Mouse (Mus musculus) midbrain, embryonic 11.5 days (tissue): Measurements from ENCODE around the gene Chrna10. TPM values are rescaled to one million over a fixed set of nuclear protein-coding genes. Genes with fewer than 3 reads are reported as not detected.
A peak's percentile ranks its signal among the peaks of the same experiment; 100 is the strongest.

Experiments
- ATAC-seq: fragments of 200-750 bp; cut with Nextera tagmentation; 2 replicates; pipeline ENCODE4 v1.8.0; 2017; ENCODE audit warnings: moderate TSS enrichment, moderate library complexity; ENCODE audit not compliant: low FRiP score
- DNase-seq: peaks from one replicate; pipeline ENCODE4 v3.0.0; 2015; ENCODE audit warnings: low spot score; ENCODE audit errors: missing footprints
- H3K27ac ChIP-seq: fragments of 300-500 bp; sonication (generic); 2 replicates; pipeline ENCODE4 v1.5.1; 2014; ENCODE audit warnings: low read depth, low read length
- H3K27me3 ChIP-seq: fragments of 300-500 bp; sonication (generic); 2 replicates; pipeline ENCODE4 v1.6.1; 2014; ENCODE audit warnings: mild to moderate bottlenecking, low read length, moderate library complexity, mixed read lengths; ENCODE audit not compliant: control insufficient read depth, insufficient read depth
- H3K36me3 ChIP-seq: fragments of 300-500 bp; sonication (generic); 2 replicates; pipeline ENCODE4 v1.6.1; 2014; ENCODE audit warnings: mild to moderate bottlenecking, low read length, moderate library complexity, mixed read lengths; ENCODE audit not compliant: control insufficient read depth, insufficient read depth
- H3K4me1 ChIP-seq: fragments of 300-500 bp; sonication (generic); 2 replicates; pipeline ENCODE4 v1.6.1; 2014; ENCODE audit warnings: low read length; ENCODE audit not compliant: control insufficient read depth, insufficient read depth
- H3K4me2 ChIP-seq: fragments of 300-500 bp; sonication (generic); 2 replicates; pipeline ENCODE4 v1.6.1; 2014; ENCODE audit warnings: mild to moderate bottlenecking, moderate library complexity
- H3K4me3 ChIP-seq: fragments of 300-500 bp; sonication (generic); 2 replicates; pipeline ENCODE4 v1.5.1; 2014; ENCODE audit warnings: low read depth, low read length
- H3K9ac ChIP-seq: fragments of 300-500 bp; sonication (generic); 2 replicates; pipeline ENCODE4 v1.6.1; 2014; ENCODE audit warnings: low read length
- H3K9me3 ChIP-seq: fragments of 300-500 bp; sonication (generic); 2 replicates; pipeline ENCODE4 v1.6.1; 2016; ENCODE audit warnings: low read length; ENCODE audit not compliant: control insufficient read depth
- WGBS: fragments of 180-500 bp; shearing (Covaris S2); extraction: QIAGEN DNeasy Blood & Tissue Kit; methylation state at CpG from one replicate; pipeline ENCODE4 v1.1.7; 2014; 5-methylcytosine and 5-hydroxymethylcytosine counted together
- polyA plus RNA-seq: library from polyadenylated mRNA; unstranded; fragments of >200 nt; fragmentation: Nextera tagmentation; extraction: Ambion mirVana; gene quantifications from 2 replicates; pipeline ENCODE4 v1.2.1, GENCODE M21; 2014

The Chrna10 gene
- polyA plus RNA-seq, 1 experiment from 2014 or later = not detected

DNA sequence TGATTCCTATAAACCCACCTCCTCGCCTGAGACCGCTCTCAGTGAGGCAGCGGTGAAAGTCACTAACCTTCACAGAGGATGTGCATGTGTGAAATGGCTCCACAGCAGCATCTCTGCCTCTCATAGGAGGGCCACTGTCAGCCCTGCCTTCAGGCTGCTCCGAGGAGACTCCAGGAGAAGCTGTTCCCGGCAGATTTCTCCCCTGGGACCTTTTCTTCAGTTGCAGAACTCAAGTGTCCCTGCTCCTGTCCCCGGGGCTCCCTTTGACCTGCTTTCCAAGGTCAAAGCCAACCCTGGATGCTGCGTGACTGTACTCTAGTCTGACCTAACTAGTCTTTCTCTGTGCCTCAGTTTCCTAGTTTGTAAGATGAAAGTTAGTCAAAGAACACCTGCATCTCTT, 7.5 kb downstream of the Chrna10 start, which contains the start of gene Art5:
Art5 (minus strand) TSS at position 319 of the 400 bp plus-strand sequence.
- no peak within 1 kb of the TSS for H3K9ac ChIP-seq
- peaks cover 5% of the 10 kb centered on the region for H3K4me1 ChIP-seq
- 84% methylated on average over 7 of the region's 7 CpGs for WGBS
- no peaks in the 10 kb centered on the region; the same call in 1 of the 2 replicates for H3K27me3 ChIP-seq
- DNase-seq (peak; percentile 66), ATAC-seq (no peak)
- no peaks in the 10 kb centered on the region for H3K36me3 ChIP-seq
- H3K27ac ChIP-seq = no peak within 1 kb of the TSS
- H3K4me3 ChIP-seq = no peak within 1 kb of the TSS
- no peak within 1 kb of the TSS for H3K4me2 ChIP-seq
- H3K9me3 ChIP-seq = no peaks in the 10 kb centered on the region

DNA sequence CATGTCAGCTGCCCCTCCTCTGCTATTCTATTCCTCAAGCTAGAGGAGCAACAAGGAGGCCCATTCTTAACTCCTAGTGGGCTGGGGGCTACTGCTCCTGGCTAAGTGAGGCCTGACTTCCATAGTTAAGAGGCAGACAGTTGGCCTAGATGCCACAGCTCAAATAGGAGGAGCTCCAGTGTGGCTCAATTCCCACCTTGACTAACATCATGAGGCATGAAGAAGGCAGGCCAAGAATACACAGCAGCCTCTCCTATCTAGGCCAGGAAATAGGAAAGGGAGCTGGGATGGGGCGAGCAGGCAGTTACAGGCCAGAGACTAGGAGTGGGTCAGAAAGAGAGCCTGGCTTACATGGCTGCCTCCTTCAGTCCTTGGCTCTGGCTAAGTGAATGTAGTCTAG, 8.4 kb downstream of the Chrna10 start:
- Histone ChIP-seq H3K27ac (no peak overlapping the region), H3K9me3 (no peaks in the 10 kb centered on the region), H3K4me3 (no peak overlapping the region), H3K4me2 (no peak overlapping the region), H3K9ac (no peak overlapping the region), H3K27me3 (no peaks in the 10 kb centered on the region; the same call in 1 of the 2 replicates), H3K4me1 (peaks cover 5% of the 10 kb centered on the region), H3K36me3 (no peaks in the 10 kb centered on the region)
- 84% methylated on average over 1 of the region's 1 CpGs for WGBS
- DNase-seq (no peak), ATAC-seq (no peak)

DNA sequence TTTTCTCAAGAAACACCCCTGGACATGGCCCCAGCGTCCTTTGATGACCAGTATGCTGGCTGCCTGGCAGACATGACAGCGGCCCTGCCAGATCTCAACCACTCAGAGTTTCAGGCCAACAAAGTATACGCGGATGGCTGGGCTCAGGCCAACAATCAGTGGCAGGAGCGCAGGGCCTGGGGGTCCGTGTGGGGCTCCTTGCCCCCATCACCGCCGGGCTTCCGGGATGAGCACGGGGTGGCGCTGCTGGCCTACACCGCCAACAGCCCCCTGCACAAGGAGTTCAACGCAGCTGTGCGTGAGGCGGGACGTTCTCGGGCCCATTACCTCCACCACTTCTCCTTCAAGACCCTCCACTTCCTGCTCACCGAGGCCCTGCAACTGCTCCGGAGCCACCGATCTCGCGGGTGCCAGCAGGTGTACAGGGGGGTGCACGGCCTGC, 9.9 kb downstream of the Chrna10 start:
- Histone ChIP-seq H3K9ac (peak overlapping the region; percentile 49), H3K36me3 (no peaks in the 10 kb centered on the region), H3K27ac (no peak overlapping the region), H3K9me3 (no peaks in the 10 kb centered on the region), H3K4me2 (peak overlapping the region; percentile 45), H3K4me3 (no peak overlapping the region; the same call in 1 of the 2 replicates), H3K4me1 (peaks cover 5% of the 10 kb centered on the region), H3K27me3 (no peaks in the 10 kb centered on the region; the same call in 1 of the 2 replicates)
- peak; percentile 25; the same call in 1 of the 2 replicates for ATAC-seq
- peak; percentile 86 for DNase-seq
- WGBS = 20% methylated on average over 23 of the region's 23 CpGs

DNA sequence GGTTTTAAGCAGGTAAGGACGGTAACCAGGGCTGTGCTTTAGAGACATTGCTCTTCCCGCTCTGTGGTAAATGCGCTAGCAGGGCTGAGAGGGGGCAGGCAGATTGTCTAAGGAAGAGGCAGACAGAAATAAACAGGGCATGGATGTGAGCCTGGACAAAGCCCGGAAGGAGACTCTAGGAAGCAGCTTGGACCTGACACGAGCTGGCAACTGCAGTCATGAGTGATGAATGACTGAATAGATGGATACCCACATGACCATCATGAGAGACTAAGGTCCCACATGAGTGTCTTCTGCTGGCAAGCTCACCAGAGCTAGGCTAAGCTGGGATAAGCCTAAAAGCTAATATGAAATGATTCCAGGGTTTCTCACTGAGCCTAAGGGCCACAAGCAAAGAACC, 12.5 kb downstream of the Chrna10 start:
- H3K27ac ChIP-seq = no peak overlapping the region
- no peaks in the 10 kb centered on the region for H3K36me3 ChIP-seq
- peaks cover 15% of the 10 kb centered on the region for H3K4me1 ChIP-seq
- H3K9ac ChIP-seq = no peak overlapping the region
- no peak overlapping the region for H3K4me3 ChIP-seq
- H3K9me3 ChIP-seq = no peaks in the 10 kb centered on the region
- peak; percentile 23 for DNase-seq
- H3K27me3 ChIP-seq = no peaks in the 10 kb centered on the region; the same call in 1 of the 2 replicates
- no peak overlapping the region for H3K4me2 ChIP-seq
- WGBS = 87% methylated on average over 5 of the region's 5 CpGs
- ATAC-seq = no peak

DNA sequence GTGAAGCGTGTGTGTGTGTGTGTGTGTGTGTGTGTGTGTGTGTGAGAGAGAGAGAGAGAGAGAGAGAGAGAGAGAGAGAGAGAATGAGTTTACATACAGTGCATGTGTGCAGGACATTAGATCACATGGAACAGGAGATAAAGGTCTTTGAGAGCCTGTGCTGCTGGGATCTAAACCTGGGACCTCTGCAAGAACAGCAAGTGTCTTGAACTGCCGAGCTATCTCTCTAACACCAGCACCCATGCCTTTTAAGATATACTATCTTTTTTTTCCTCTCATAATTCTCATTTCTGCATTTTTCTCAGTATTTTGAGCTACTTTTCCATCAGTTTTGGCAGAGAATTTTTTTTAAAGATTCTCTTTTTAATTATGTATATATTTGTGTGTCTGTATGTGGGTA, 13.1 kb downstream of the Chrna10 start:
- Histone ChIP-seq H3K4me3 (no peak overlapping the region), H3K4me2 (no peak overlapping the region), H3K27me3 (no peaks in the 10 kb centered on the region; the same call in 1 of the 2 replicates), H3K27ac (no peak overlapping the region), H3K4me1 (peaks cover 15% of the 10 kb centered on the region), H3K9ac (no peak overlapping the region), H3K9me3 (no peaks in the 10 kb centered on the region), H3K36me3 (no peaks in the 10 kb centered on the region)
- 88% methylated on average over 2 of the region's 2 CpGs for WGBS
- ATAC-seq (no peak), DNase-seq (peak; percentile 35)

DNA sequence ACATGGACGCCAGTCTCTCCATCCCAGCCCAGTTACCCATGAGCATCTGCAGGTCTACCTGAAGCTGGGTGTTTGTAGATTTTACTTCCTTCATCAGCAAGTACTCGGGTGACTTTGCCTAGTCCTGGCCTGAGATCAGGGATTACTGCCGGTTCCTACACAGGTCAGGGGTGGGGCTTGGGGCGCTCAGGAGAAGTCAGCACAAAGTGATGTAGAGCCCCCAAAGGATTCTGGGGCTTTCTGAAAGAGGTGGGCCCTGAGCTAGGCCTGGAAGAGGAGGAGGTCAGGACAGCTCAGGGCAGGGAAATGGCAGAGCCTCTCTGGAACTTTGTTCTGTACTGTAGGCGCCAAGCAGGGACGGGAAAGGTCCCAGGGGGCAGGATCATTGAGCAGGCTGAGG, 13.9 kb downstream of the Chrna10 start:
- 41% methylated on average over 6 of the region's 6 CpGs for WGBS
- DNase-seq (no peak), ATAC-seq (no peak)
- Histone ChIP-seq H3K4me2 (no peak overlapping the region), H3K9me3 (no peaks in the 10 kb centered on the region), H3K4me1 (peaks cover 15% of the 10 kb centered on the region), H3K27ac (no peak overlapping the region), H3K36me3 (no peaks in the 10 kb centered on the region), H3K9ac (no peak overlapping the region), H3K4me3 (no peak overlapping the region), H3K27me3 (no peaks in the 10 kb centered on the region; the same call in 1 of the 2 replicates)

DNA sequence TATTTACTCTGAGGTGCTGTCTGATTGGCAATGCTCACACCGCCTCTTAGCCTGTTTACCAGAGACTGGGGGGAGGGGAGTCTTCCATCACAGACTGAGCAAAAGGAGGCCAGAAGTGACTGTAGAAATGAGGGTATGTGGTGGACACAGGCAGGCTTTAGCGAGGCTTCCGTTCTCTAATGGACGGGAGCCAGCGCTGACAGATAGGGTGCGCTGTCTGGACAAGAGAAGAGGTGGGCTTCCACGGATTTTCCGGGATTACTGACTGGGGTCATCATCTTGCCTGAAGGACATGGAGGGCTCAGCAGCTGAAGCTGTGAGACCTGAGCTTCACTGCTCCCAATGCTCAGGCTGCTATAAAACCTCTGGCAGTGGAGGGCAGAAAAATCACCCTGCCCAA, 14.4 kb downstream of the Chrna10 start:
- no peak for ATAC-seq
- 46% methylated on average over 8 of the region's 8 CpGs for WGBS
- H3K27ac ChIP-seq = no peak overlapping the region
- no peak overlapping the region for H3K9ac ChIP-seq
- H3K4me3 ChIP-seq = no peak overlapping the region
- H3K36me3 ChIP-seq = no peaks in the 10 kb centered on the region
- H3K9me3 ChIP-seq = no peaks in the 10 kb centered on the region
- H3K4me2 ChIP-seq = no peak overlapping the region
- no peaks in the 10 kb centered on the region; the same call in 1 of the 2 replicates for H3K27me3 ChIP-seq
- peaks cover 15% of the 10 kb centered on the region for H3K4me1 ChIP-seq
- DNase-seq = peak; percentile 81

DNA sequence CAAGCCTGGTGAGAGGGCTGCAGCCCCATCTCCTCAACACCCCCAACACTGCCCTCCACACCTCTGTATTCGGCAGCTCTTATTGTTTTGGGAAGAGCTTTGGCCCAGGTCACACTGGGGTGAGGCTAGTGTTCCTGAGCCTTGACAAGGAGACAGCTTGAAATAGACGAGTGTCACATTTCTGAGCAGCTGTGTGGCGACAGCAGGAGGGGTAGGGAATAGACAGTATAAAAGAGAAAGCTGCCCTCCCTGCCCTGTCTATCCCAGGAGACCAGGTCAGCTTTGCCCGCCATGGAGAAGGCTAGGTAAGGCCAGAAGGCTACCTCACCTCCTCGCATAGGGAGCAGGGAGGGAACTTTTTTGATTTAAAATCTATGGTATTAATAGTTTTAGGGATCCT, 15.1 kb downstream of the Chrna10 start, which contains the start of gene Art1:
Art1 (plus strand) TSS at position 257 of the 400 bp plus-strand sequence.
- no peak within 1 kb of the TSS for H3K27ac ChIP-seq
- no peak within 1 kb of the TSS for H3K9ac ChIP-seq
- peak; percentile 66 for DNase-seq
- 42% methylated on average over 5 of the region's 5 CpGs for WGBS
- ATAC-seq = no peak
- H3K36me3 ChIP-seq = no peaks in the 10 kb centered on the region
- H3K4me3 ChIP-seq = no peak within 1 kb of the TSS
- H3K4me1 ChIP-seq = peaks cover 10% of the 10 kb centered on the region
- no peak within 1 kb of the TSS; the same call in 1 of the 2 replicates for H3K4me2 ChIP-seq
- no peaks in the 10 kb centered on the region for H3K27me3 ChIP-seq
- H3K9me3 ChIP-seq = no peaks in the 10 kb centered on the region

DNA sequence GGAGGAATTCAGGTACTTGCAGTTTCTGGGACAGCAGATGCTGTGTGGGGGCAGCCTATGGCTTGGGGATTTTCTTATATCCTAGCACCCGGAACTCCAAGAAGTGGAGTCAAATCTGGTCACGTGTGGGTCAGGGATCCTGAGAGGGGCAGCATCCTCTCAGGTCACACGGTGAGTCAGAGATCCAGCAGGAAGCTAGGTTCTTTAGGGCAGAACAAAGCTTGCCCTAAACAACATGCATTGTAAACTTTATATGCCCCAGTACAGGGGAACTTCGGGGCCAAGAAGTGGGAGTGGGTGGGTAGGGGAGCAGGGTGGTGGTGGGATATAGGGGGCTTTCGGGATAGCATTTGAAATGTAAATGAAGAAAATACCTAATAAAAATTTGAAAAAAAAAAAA, 15.8 kb downstream of the Chrna10 start:
- Histone ChIP-seq H3K4me3 (no peak overlapping the region), H3K27ac (no peak overlapping the region), H3K9ac (no peak overlapping the region), H3K27me3 (no peaks in the 10 kb centered on the region), H3K4me2 (no peak overlapping the region; the same call in 1 of the 2 replicates), H3K9me3 (no peaks in the 10 kb centered on the region), H3K4me1 (peaks cover 10% of the 10 kb centered on the region), H3K36me3 (no peaks in the 10 kb centered on the region)
- ATAC-seq (no peak), DNase-seq (no peak)
- WGBS = 56% methylated on average over 5 of the region's 5 CpGs
